Mouse (Mus musculus) lung, adult 2 months (tissue): ENCODE results near the gene Tmx4. TPM values are rescaled to one million over a fixed set of nuclear protein-coding genes. Genes with fewer than 3 reads are reported as not detected.

Source experiments
- DNase-seq: peaks from one replicate; pipeline ENCODE4 v3.0.0; 2022
- H3K4me1 ChIP-seq: fragments of 200-500 bp; 2 replicates; pipeline ENCODE4 v1.6.1; 2011; ENCODE audit warnings: low read length; ENCODE audit not compliant: control insufficient read depth, insufficient read depth
- H3K4me3 ChIP-seq: fragments of 200-500 bp; replicated peaks from 2 replicates; pipeline ENCODE3; 2011; ENCODE audit warnings: low read depth, mild to moderate bottlenecking, control low read depth, low read length; ENCODE audit errors: extremely low read depth
- CTCF ChIP-seq: fragments of 200-500 bp; IDR thresholded peaks from 2 replicates; pipeline ENCODE4 v1.5.1; 2011; ENCODE audit warnings: mild to moderate bottlenecking, low read length, control low read depth; ENCODE audit not compliant: insufficient read depth
- POLR2A ChIP-seq: fragments of 200-500 bp; IDR thresholded peaks from 2 replicates; pipeline ENCODE4 v1.6.1; 2011; ENCODE audit warnings: low read depth, mild to moderate bottlenecking, control low read depth, low read length, borderline replicate concordance; ENCODE audit errors: extremely low read depth
- WGBS: fragments of 180-500 bp; shearing (Covaris S2); methylation state at CpG from one replicate; pipeline ENCODE4 v1.1.7; 2018; 5-methylcytosine and 5-hydroxymethylcytosine counted together
- polyA plus RNA-seq: library from polyadenylated mRNA; depleted of rRNA; stranded (reverse); fragments of >200 nt; gene quantifications from 2 replicates; pipeline ENCODE4 v1.2.3, GENCODE M21; 2012; rRNA removed

Tmx4 gene
- 6.9 TPM in 2 replicates for polyA plus RNA-seq

DNA sequence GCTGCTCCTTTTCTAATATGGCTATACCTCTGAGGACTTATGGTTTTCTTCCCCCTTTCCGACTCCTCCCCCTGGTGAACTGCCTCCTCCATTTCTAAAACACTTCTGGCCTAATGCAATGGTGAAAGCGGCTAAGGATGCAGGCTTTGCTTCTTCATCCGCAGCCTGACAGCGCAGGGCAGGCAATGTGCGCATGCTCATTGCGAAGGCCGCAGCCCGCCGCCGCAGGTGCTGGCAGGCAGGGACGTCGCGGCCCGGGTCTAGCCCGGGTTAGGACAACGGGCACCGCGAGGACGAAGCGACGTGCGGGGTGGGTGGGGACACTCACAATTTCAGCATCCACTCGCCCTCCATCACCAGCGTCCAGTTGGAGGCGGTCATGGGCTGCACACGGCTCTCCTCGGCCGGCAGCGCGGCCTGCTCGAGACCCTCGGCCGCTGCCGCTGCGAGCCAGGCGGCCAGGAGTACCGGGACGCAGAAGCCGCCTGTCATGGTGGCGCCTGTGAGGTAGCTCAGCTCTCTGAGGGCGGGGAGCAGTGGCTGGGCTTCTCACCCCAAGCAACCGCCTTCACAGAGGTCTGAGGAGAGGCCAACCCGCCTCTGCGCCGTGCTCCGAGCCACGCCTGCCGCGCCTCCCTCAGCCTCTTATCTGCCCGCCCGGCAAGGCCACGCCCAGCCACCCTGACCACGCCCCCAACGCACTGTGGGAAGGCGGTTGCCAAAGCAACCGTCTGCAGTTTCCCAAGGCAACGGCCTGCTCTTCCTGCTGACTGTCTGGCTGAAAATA lies at the start of gene Tmx4:
Gene Tmx4 (minus strand): TSS at position 632 of the 787 bp plus-strand sequence.
- 1% methylated on average over 56 of the region's 57 CpGs for WGBS
- TF ChIP-seq POLR2A (peak; percentile 84; the same call in 1 of the 2 replicates), CTCF (no peak)
- Histone ChIP-seq H3K4me3 (peak within 1 kb of the TSS; percentile 92), H3K4me1 (peaks cover 5% of the 10 kb centered on the region)
- DNase-seq: peak; percentile 99

DNA sequence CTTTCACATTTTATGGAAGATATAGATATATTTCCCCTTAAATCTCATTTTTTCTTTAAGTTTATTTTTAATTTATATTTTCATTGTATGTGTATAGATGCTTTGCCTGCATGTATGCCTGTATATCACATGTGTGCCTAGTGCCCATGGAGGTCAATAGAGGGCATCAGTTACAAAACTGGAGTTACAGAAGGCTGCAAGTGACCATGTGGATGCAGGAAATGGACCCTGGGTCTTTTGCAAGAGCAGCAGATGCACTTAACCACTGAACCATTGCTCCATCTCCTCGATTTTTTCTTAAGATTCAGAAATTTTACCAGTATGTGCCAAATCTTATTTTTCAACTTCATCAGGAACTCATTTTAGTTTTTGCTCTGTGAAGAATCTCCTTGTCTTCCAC lies 48.2 kb upstream of the Tmx4 start:
- WGBS: 46% methylated on average over 1 of the region's 1 CpGs
- no peak overlapping the region for H3K4me3 ChIP-seq
- H3K4me1 ChIP-seq: no peaks in the 10 kb centered on the region
- DNase-seq: no peak
- TF ChIP-seq POLR2A (no peak), CTCF (no peak)

DNA sequence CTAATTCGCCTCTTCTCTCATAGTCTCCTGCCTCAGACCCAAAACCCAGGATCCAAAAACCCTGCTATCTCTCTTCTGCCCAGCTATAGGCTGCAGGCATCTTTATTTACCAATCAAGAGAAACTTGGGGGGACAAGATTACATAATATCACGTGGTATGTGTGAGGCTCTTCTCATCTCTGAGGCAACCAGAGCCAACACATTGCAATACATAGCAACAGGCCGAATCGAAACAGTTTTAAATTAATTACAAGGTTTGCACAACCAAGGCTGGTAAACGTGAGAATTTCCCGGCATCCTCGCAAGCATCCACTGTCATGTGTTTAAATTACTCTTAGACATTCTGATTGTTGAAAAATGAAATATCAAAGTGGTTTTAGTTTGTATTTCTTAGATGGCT lies 47.1 kb upstream of the Tmx4 start:
- WGBS: 78% methylated on average over 7 of the region's 7 CpGs
- no peak for TF ChIP-seq POLR2A
- TF ChIP-seq CTCF: no peak
- DNase-seq: no peak
- H3K4me3 ChIP-seq: no peak overlapping the region
- H3K4me1 ChIP-seq: no peaks in the 10 kb centered on the region

DNA sequence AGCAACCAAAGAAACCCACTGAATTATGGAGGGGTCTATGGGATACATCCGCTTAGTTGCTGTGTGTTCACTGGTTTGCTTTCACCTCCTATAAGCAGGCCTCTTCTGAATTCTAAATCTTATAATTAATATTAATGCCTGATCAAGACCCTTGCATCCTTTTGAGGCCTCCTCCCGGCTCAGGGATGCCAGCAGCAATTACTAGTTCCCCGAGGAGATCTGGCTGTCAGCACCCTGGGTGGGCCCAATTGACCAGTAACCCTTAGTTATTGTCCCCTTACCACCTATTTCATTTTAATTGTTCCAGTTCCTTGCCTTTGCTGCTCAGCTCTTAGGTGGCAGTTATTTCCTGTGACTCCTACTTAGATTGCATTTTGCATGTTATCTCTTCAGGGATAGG lies 38.4 kb upstream of the Tmx4 start:
- WGBS: 73% methylated on average over 3 of the region's 3 CpGs
- DNase-seq: no peak
- TF ChIP-seq CTCF: no peak
- TF ChIP-seq POLR2A: no peak

DNA sequence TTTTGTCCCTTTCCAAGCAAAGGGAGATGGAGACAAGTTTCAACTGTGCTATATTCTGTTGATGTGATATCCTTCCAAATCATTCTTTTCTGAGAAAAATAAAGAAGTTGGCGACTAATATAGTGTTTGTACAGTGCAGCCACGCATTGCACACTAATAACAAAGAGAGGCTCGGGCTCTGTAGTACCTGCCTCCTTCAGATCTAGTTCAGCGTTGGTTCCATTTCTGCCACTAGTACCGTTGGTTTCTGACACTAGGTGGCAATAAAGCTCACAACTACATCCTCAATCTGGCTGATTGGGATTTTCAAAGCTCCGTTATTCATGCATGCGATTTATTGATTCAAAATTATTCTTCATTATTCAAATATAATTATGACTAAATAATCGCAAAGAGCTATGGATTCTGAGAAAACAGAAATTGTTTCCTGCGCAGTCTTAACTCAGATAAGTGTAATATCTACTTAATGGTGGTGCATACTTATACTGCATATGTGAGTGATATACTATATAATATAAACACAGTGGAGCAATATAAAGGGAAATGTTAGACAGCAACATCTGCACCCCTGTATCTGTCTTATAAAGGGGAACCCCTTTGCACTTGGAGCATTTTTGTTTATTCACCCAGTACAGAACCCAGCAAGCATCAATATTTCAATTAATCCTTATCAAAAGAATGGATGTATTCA lies 37.5 kb upstream of the Tmx4 start:
- no peak for DNase-seq
- no peaks in the 10 kb centered on the region for H3K4me1 ChIP-seq
- no peak overlapping the region for H3K4me3 ChIP-seq
- TF ChIP-seq CTCF: peak; percentile 26; the same call in 1 of the 2 replicates
- TF ChIP-seq POLR2A: no peak
- 18% methylated on average over 9 of the region's 9 CpGs for WGBS

More for the DNA sequence above, 38.4 kb upstream of the Tmx4 start:
- Histone ChIP-seq H3K4me3 (no peak overlapping the region), H3K4me1 (no peaks in the 10 kb centered on the region)

DNA sequence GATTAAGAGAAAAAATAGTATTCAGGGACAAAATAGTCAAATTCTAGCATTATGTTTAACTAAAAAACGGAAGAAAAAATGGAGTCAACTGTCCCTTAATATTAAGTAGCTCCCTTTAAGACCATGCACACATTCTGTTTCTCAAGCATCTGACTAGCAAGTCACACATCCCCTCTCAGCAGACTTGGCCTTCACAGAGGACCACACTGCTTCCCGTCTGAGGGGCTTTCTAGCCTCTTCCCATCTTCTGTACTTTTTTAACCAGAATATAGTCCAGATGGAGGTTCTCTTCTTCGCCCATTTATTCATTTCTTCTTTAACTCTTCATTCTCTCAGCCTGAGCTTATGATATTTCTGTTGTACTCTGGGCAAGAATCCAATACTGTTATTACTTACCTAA lies 35.6 kb upstream of the Tmx4 start:
- Histone ChIP-seq H3K4me3 (no peak overlapping the region), H3K4me1 (no peaks in the 10 kb centered on the region)
- TF ChIP-seq CTCF (no peak), POLR2A (no peak)
- WGBS: 72% methylated on average over 3 of the region's 3 CpGs
- DNase-seq: no peak

DNA sequence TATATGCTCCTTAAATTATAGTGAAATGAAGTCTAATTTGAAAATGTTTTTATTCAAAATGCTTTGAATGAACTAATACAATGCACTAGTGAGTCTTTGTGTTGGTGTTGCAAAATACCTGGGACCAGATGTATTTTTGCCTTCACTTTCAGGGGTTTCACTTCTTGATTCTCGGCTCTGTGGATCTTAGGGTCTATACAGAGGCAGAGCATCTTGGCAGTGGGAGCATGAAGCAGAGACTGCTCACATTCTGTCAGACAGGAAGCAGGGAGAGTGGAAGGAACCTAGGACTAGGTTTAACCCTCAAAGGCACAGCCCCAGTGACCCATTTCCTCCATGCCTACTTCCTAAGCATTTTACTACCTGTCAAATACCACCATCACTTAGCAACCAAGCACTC lies 31.5 kb upstream of the Tmx4 start:
- DNase-seq: no peak
- TF ChIP-seq CTCF (no peak), POLR2A (no peak)
- Histone ChIP-seq H3K4me3 (no peak overlapping the region), H3K4me1 (no peaks in the 10 kb centered on the region)
- 67% methylated on average over 1 of the region's 1 CpGs for WGBS

DNA sequence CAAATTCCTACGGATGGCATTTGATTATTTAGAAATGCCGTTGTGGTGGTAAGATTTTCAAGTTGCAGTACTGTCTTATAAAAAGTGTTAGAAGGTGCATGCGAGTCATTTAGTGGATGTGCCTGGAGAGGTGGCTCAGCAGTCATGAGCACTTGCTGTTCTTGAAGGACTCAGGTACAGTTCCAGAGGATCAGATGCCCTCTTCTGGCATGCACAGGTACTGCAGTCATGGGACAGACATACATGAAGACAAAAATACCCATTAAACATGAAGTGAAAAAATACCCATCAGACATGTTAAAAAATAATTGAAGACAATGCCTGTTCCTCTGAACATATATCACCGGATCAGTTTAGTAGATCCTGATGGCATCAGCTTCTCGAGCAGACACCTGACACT lies 29.7 kb upstream of the Tmx4 start:
- H3K4me3 ChIP-seq: no peak overlapping the region
- H3K4me1 ChIP-seq: no peaks in the 10 kb centered on the region
- no peak for TF ChIP-seq POLR2A
- TF ChIP-seq CTCF: peak; percentile 51
- WGBS: 76% methylated on average over 5 of the region's 5 CpGs
- peak; percentile 20 for DNase-seq

DNA sequence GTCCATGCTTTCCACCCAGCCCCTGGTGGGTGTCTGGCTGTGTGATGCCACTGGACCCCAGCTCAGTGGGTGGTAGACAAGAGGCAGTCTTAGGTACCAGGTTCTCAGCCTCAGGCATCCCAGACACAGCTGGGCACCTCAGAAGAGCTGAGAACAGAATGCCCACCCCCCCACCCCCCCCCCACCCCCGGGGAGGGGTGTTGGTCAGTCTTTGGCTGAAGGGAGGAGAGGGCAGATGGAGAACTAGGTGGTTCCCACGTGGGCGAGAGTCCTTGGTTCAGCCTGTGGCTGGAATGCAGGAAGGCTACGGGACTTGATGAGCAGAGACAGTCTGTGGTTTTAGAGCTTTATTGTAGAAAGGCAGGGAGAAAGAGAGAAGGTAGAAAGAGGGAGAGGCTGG lies 12.5 kb upstream of the Tmx4 start:
- WGBS: 23% methylated on average over 4 of the region's 4 CpGs
- DNase-seq: no peak
- no peak for TF ChIP-seq POLR2A
- no peak for TF ChIP-seq CTCF
- Histone ChIP-seq H3K4me1 (no peaks in the 10 kb centered on the region), H3K4me3 (no peak overlapping the region)

DNA sequence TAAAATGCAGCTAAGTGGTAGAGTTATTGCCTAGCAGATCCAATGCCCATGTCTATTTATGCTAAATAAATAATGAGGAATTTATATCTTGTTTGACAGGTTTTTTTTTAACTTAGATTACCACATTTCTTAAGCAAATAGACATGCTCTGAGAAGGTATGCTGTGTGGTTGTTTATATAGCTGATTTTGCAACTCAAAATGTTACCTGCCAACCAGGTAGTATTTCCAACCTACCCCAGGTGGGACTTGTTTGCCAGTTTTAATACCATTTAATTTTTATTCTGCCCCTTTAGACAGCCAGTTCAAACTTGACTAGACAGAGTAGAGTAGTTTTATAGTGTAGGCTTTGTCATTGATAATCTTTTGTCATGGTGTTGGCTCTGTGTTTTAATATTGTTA lies 10.7 kb upstream of the Tmx4 start:
- Histone ChIP-seq H3K4me3 (no peak overlapping the region), H3K4me1 (no peaks in the 10 kb centered on the region)
- no peak for DNase-seq
- TF ChIP-seq CTCF (no peak), POLR2A (no peak)
